Mouse (Mus musculus) liver, postnatal 0 days (tissue): Measurements from ENCODE around the gene St6galnac6.

ENCODE experiments used
- CTCF ChIP-seq: sonication (generic); IDR thresholded peaks from 2 replicates; pipeline ENCODE4 v1.5.1; 2016; ENCODE audit warnings: antibody characterized with exemption, low read depth
- EP300 ChIP-seq: IDR thresholded peaks from 2 replicates; pipeline ENCODE4 v1.6.1; 2016; ENCODE audit warnings: antibody characterized with exemption, low read depth, mild to moderate bottlenecking

GRCm38 (mm10) chr2:32574497-32574896 is 25.0 kb upstream of the St6galnac6 start, which contains the start of gene Pip5kl1:
- no peak for TF ChIP-seq CTCF
- TF ChIP-seq EP300, result no peak
